Mouse (Mus musculus) ES-CJ7 (cell line): ENCODE measurements around the gene Lce1d.
"Not testable (repeated sequence)": the region's sequence is repeated elsewhere in the genome, so short reads cannot be mapped to it uniquely, and the experiment has no call there.

Experiments
- DNase-seq: peaks from one replicate; pipeline ENCODE4 v3.0.0; 2011; ENCODE audit warnings: low read depth, low spot score

Lce1d gene

DNA sequence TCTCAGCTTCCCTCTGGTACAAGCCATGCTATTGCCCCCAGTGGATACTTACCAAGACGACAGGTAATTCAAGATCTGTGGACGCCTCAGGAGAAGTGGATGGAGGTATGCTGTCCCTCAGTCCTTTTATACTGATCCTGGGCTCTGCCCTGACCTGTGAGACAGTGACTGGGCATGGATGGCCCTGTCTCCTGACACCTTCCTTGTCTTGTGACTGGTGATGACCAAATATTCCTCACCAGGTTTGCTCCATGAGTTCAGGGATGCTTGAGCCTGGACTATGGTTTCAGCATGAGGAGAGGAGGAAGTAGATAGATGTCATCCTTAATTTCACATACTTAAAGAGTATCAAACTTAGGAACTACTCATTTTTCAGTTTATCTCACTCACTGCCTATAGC lies at the start of gene Lce1d:
Lce1d (minus strand) TSS at position 101 of the 400 bp plus-strand sequence.
- no peak for DNase-seq

DNA sequence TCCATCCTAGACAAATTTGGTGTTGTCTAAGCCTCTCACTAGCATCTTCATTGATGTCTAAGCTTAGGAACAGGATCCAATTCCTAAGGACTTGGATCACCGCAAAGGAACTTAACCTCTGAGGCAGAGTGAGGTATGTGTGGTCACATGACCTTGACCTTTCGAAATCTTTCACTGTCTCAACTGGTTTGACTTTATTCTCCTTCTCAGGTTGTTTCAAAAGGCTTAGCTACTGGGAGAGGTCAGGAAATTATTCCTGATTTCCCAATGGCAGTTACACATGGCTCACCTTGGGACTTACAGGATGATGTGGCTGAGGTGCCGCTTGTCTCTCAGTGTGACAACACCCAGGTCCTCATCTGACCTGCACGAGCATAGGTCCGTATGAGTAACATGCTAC lies 35.6 kb upstream of the Lce1d start:
- peak; percentile 18 for DNase-seq

- no peak for DNase-seq
Measured at GRCm38 (mm10) chr3:92720250-92720649, 33.2 kb upstream of the Lce1d start, which contains the start of gene Lce1f. Gene Lce1f (minus strand): TSS chr3:92720350.

DNA sequence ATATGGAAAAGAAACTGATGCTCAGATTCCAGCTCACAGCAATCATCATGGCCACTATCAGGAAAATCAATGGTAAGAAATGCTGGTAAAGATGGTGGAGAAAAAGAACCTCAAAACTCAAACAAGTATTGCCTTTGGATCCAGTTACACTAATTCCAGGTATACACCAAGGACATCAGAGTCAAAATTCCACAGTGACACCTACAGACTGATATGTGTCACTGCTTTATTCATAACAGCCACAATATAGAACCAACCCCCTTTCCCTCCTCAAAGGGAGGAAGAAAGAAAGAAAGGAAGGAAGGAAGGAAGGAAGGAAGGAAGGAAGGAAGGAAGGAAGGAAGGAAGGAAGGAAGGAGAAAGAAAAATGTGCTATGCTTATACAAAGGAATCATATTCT lies 28.1 kb upstream of the Lce1d start:
- peak; percentile 6 for DNase-seq

GRCm38 (mm10) chr3:92708974-92709373 lies 22.0 kb upstream of the Lce1d start, which contains the start of gene Lce1e:
Gene Lce1e (minus strand): TSS chr3:92709074.
- DNase-seq = no peak

DNA sequence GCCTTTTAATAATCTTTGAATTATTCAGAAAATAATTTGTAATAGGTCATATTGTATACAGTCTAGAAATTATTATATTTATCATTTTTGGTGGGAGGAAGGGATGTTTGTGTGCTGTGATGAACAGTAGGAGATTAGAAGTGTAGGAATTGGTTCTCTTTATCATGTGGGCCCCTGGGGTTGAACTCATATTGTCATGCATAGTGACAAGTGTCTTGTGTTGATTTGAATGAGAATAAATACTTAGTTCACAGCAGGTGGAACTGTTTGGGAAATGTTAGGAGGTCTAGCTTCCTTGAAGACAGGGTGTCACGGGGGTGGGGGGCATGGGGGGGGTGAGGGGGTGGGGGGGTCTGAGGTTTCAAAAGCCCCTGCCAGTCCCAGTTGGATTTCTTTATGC lies 7.6 kb upstream of the Lce1d start:
- DNase-seq = peak; percentile 82

DNA sequence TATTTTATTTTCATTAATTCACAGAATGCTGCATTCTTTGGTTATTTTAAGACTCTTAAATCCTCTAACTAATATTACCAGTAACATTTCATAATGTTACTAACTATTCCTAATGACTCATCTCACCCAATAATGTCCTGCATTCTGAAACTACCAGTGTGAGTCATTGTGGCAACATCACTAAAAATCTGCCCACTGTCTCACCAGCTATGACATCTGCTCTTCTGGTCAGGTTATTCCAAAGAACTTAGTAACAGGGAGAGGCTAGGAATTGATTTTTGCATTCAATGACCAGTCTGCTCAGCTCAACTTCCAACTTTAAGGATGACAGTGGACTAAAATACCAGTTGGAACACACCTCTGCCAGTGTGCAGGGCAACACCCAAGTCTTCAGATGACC lies 4.7 kb upstream of the Lce1d start:
- DNase-seq = no peak

DNA sequence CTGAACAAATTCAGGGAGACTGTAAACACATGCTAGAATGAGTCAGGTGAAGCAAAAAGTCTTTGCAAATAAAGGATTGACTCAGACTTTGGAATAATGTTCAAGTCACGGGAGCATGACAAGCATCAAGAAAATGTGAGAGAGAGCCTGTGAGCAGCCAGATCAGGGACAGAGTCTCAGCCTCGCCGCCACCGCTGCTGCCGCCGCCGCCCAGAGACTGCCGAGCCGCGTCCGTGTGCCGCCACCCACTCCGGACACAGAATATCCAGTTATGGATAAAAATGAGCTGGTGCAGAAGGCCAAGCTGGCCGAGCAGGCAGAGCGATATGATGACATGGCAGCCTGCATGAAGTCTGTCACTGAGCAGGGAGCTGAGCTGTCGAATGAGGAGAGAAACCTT lies 2.1 kb upstream of the Lce1d start:
- not testable (repeated sequence) for DNase-seq

DNA sequence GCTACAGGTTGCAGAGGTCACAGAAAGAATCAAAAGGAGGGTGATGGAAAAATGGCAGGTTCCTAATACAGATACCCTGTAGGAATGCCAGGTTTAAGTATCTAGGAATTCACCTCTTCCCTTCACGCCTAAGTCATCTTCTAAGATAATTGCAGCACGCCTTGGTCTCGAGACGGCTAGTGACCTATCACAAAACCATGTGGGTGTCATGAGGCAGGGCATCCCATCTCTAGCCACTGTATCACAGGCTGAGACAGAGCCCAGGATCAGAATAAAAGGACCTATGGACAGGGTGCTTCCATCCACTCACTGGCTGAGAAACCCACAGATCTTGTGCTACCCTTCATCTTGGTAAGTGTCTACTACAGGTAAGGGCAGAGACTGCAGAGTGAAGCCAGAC lies 8.1 kb downstream of the Lce1d start, which contains the start of gene Lce1c:
Lce1c (plus strand) TSS at position 301 of the 400 bp plus-strand sequence.
- DNase-seq = no peak

- no peak for DNase-seq
Measured at GRCm38 (mm10) chr3:92670215-92670614, 16.8 kb downstream of the Lce1d start, which contains the start of gene Lce1a2. Gene Lce1a2 (minus strand): TSS chr3:92670315.

DNA sequence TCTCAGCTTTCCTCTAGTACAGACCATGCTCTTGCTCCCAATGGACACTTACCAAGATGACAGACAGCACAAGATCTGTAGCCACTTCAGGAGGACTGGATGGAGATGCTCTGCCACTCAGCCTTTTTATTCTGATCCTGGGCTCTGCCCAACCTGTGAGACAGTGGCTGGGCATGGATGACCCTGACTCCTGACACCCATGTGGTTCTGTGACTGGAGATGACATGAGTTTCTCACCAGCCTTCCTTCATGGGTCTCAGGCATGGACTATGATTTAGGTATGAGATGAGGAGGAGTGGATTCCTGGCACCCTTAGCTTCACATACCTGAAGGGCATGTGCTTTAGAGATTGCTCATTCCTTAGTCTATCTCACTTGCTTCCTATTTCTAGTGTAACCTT lies 30.2 kb downstream of the Lce1d start, which contains the start of gene Lce1b:
Lce1b (minus strand) TSS at position 101 of the 400 bp plus-strand sequence.
- DNase-seq = no peak

DNA sequence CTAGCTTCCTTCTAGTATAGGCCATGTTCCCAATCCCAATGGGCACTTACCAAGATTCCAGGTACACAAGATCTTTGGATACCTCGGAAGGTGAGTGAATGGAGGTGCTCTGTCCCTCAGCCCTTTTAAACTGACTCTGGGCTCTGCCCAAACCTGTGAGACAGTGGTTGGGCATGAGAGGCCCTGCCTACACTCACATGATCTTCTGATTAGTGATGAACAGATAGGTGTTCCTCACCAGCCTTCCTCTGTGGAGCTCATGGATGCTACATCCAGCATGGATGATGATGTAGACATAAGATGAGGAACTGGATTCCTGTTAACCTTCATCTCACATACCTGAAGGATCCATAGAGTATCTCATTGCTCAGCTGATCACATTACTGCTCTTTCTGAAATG lies 38.8 kb downstream of the Lce1d start, which contains the start of gene Lce1a1:
Lce1a1 (minus strand) TSS at position 101 of the 400 bp plus-strand sequence.
- no peak for DNase-seq

DNA sequence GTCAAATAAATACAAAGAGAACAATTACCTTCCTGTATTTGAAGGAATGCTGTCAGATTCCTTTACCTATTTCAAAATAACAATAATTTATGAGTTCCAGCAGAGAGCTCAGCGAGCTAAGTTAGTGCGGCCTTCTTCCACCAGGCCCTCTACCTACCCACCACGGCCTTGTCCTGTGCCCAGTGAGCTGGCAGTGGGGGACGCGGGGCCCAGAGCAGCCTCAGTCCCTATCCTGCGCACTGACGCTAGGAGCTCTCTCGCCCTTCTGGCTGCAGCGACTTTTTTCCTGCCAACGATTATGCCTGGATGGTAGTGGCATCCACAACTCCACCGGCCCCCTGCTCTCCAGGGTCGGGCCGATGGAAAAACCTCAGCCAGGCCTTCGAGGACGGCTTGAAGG lies 47.2 kb downstream of the Lce1d start:
- no peak for DNase-seq

DNA sequence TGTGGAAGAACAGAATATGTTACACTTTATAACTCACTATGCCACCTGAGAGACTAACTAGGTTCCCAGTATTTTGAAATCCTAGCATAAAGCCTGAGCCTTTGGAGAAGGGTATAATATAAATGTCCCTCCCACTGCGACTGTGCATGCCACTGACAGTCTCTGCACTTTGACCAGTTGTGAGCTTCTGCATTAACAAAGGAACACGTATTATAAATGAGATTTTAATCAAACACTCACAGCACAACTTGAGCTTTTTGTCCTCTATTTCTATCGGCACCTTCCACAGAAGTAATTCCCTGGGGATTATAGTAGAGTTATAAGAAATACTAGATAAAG lies 48.4 kb downstream of the Lce1d start:
- no peak for DNase-seq

- no peak for DNase-seq
Measured at GRCm38 (mm10) chr3:92637745-92638652, 49.0 kb downstream of the Lce1d start.
